Mouse (Mus musculus): Measurements from ENCODE around the gene B4galt5.

Gene B4galt5

GRCm38 (mm10) chr2:167257790-167258189 is 91.2 kb downstream of the B4galt5 start:
- no peak for DNase-seq (ENCODE audit: extremely low read depth, low read depth)

- DNase-seq (ENCODE audit: extremely low read depth, low read depth): no peak
Measured at GRCm38 (mm10) chr2:167254808-167255207, 94.2 kb downstream of the B4galt5 start.

GRCm38 (mm10) chr2:167254185-167254584 is 94.8 kb downstream of the B4galt5 start:
- DNase-seq (ENCODE audit: extremely low read depth, low read depth): no peak

- DNase-seq (ENCODE audit: extremely low read depth, low read depth): peak; percentile 48
Measured at GRCm38 (mm10) chr2:167253476-167253875, 95.5 kb downstream of the B4galt5 start.

GRCm38 (mm10) chr2:167252057-167252687 is 96.8 kb downstream of the B4galt5 start:
- no peak for DNase-seq (ENCODE audit: extremely low read depth, low read depth)

- DNase-seq (ENCODE audit: extremely low read depth, low read depth): no peak
Measured at GRCm38 (mm10) chr2:167250736-167251337, 98.1 kb downstream of the B4galt5 start.

GRCm38 (mm10) chr2:167250003-167250735 is 98.8 kb downstream of the B4galt5 start:
- no peak for DNase-seq (ENCODE audit: extremely low read depth, low read depth)

- DNase-seq (ENCODE audit: extremely low read depth, low read depth): no peak
Measured at GRCm38 (mm10) chr2:167249591-167249990, 99.4 kb downstream of the B4galt5 start.
